Mouse (Mus musculus): ENCODE measurements around the gene Ubac2. TPM values are rescaled to one million over a fixed set of nuclear protein-coding genes. Genes with fewer than 3 reads are reported as not detected.

Gene Ubac2
- total RNA-seq, 2 experiments from 2014 or later, result 31.5 to 35.8 TPM

DNA sequence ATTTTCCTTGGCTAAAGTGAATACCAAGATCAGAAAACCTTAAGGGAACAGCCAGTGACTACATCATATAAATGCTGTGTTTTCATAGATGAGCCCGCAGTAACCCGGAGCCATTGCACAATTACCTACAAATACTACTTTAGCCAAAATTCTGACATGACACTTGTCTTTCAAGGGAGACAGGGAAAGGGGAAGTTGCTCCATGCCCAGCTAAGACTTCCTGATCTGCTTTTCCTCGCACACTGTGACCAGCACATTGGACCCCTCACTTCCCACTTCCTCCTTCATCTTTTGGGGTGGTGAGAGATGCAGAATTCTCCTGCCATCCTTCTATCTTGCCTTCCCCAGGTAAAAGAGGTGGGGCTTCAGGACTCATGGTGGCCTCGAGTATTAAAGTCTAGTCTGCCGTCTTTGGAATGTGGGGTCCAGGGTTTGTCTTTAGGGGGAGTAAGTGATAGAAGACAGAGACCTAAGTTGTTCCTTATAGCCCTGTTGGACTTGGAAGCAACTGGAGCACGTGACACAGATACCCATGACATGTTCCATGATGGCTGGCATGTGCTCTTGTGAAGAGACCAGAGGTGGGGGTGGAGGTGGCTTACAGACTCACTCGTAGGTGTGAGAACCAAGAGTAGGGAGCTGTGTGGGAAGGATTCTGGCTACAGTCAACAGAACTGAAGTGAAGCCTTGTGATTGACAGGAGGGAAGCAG, 116.6 kb downstream of the Ubac2 start:
- intact Hi-C loops (cut with DNase I), result no loop called here
- Histone ChIP-seq H3K27ac (no peak overlapping the region), H3K4me3 (no peak overlapping the region)
- no peak for TF ChIP-seq CTCF (IDR thresholded peaks at IDR 0.05)
- no peak for DNase-seq

DNA sequence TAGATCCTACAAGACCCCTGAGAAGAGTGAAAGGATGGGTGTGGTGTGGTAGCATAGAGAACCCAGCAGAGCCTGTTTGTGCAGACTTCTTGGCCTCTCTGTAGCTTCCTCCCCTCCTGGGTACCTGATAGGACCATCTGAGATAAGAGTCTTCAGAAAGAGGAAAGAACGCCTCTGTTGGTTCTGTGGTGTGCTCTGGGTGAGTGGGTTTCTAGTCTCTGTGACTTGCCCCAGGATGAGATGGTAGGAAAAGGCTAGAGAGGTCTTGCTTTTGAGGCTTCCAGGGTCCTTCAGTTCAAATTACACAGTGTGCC, 117.1 kb downstream of the Ubac2 start:
- Histone ChIP-seq H3K4me3 (no peak overlapping the region), H3K27ac (no peak overlapping the region)
- TF ChIP-seq CTCF (IDR thresholded peaks at IDR 0.05), result no peak
- intact Hi-C loops (cut with DNase I), result no loop called here
- no peak for DNase-seq

GRCm38 (mm10) chr14:121996786-121997185, 118.4 kb downstream of the Ubac2 start:
- peak; percentile 78 for DNase-seq
- no peak overlapping the region for H3K27ac ChIP-seq
- intact Hi-C loops (cut with DNase I), result no loop called here
- no peak overlapping the region for H3K4me3 ChIP-seq
- TF ChIP-seq CTCF (IDR thresholded peaks at IDR 0.05), result no peak

DNA sequence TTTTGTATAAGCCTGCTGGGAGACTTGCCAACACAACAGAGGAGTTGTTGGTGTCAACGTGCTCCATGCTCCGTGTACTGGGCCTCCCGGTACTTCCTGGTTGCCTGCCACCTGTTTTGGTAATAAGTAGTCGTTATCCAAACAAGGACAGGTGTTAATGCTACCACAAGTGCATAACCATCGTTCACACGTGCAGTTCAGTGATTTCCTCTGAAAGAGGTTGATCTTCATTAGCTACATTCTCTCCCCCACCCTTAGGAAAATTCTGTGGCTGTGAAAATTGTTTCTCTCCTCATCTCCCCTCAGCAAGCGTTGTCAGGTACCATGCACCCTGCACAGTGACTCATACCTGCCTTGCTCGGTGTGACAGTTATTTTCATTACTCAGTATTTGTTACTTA, 121.0 kb downstream of the Ubac2 start:
- no peak for DNase-seq
- intact Hi-C loops (cut with DNase I), result no loop called here
- no peak overlapping the region for H3K4me3 ChIP-seq
- H3K27ac ChIP-seq, result no peak overlapping the region
- TF ChIP-seq CTCF (IDR thresholded peaks at IDR 0.05), result no peak

DNA sequence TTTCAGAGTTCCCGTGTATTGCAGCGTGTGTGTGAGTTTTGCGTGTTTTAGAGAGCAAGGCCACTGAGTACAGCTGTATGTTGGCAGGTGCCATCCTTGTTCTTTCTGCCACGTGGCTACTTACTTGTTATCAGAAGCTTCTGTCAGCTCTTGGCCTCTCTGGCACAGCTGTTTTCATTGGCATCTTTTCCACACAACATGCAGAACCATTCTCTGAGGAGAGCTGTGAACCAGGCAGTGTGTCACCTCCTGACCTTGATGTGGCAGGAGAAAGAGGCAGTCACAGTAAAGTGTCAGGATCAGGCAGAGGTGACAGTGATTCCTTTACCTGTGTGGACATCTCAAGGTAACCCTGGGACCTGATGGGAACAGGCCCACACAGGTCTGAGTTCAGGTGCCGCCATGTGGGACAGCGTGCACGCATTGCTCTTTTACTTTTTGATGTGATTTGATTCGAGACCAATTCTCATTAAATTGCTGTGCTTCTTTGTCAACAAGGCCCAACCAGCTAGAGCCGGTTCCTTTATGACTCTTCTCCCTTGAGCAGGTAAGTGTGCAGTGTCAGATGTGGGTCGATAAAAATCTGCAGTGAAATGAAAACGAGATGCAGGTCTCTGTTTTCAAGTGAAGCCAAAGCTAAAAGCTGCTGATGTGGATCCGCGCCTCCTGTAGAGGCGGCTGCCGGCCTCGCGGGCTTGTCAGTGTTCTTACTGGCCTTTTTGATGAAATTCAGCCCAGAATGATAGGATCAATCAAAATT, 122.1 kb downstream of the Ubac2 start:
- TF ChIP-seq CTCF (IDR thresholded peaks at IDR 0.05), result no peak
- no peak overlapping the region for H3K4me3 ChIP-seq
- intact Hi-C loops (cut with DNase I), result no loop called here

GRCm38 (mm10) chr14:122002224-122002623, 123.8 kb downstream of the Ubac2 start:
- TF ChIP-seq CTCF (IDR thresholded peaks at IDR 0.05), result no peak
- no peak overlapping the region for H3K27ac ChIP-seq
- no peak overlapping the region for H3K4me3 ChIP-seq
- intact Hi-C loops (cut with DNase I), result no loop called here
- no peak for DNase-seq

More for the DNA sequence above, 122.1 kb downstream of the Ubac2 start:
- DNase-seq, result no peak
- H3K27ac ChIP-seq, result no peak overlapping the region

GRCm38 (mm10) chr14:122003812-122004211, 125.4 kb downstream of the Ubac2 start:
- intact Hi-C loops (cut with DNase I), result no loop called here
- no peak for TF ChIP-seq CTCF (IDR thresholded peaks at IDR 0.05)

DNA sequence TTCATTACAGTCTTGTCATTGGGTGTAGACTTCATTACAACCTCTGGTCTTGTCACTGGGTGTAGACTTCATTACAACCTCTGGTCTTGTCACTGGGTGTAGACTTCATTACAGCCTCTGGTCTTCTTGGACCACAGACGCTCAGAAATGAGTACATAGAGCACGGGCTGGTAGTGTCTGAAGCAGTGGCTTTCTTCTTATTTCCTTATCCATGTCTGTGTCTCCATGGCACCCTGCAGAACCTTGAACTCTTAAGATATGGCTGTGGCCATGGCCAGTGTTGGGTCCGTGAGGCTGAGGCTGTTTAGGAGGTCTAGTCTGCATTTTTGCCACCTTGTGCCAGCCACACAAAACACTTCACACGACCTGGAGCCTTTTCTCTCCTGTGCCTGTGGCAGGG, 129.8 kb downstream of the Ubac2 start:
- no peak for DNase-seq
- no peak for TF ChIP-seq CTCF (IDR thresholded peaks at IDR 0.05)
- no peak overlapping the region for H3K27ac ChIP-seq
- H3K4me3 ChIP-seq, result no peak overlapping the region
- intact Hi-C loops (cut with DNase I), result no loop called here

More at GRCm38 (mm10) chr14:122003812-122004211, 125.4 kb downstream of the Ubac2 start:
- no peak overlapping the region for H3K27ac ChIP-seq
- H3K4me3 ChIP-seq, result no peak overlapping the region
- no peak for DNase-seq

DNA sequence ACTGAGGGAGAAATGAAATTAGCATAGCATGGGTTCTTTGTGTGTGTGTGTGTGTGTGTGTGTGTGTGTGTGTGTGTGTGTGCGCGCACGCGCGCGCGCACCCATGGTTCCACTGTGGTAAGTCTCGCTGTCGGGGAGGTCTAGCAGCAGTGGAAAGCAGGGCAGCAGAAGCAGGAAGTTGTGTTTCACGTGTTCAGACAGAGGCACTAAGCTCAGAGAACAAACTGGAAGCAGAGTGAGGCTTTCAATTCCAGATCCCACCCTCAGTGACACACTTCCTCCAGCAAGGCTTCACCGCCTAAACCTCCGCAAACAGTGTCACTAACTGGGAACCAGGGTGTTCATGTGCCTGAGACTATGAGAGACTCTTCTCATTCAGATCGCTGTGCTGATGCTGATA, 131.1 kb downstream of the Ubac2 start:
- TF ChIP-seq CTCF (IDR thresholded peaks at IDR 0.05), result no peak
- intact Hi-C loops (cut with DNase I), result no loop called here
- Histone ChIP-seq H3K27ac (peak overlapping the region; percentile 16; the same call in 1 of the 2 replicates), H3K4me3 (no peak overlapping the region)
- no peak for DNase-seq

DNA sequence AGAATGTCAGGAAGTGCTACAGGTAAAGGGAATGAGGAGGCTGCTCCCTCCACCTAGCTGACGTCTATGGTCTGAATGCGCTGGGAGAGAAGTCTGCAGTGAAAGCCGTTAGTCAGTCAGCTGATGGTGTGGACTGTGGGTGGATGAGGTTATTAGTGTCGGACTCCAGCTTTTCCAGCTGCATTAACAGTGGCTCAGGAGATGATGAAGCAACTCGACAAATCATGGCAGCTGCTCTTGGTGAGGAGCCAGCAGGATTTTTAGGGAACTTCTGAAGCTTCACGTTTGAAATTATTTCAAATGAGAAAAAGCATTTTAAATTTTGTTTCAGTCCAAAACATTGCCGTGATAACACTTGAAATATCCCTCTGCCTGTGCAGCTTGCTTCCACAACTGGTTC, 131.9 kb downstream of the Ubac2 start:
- intact Hi-C loops (cut with DNase I), result no loop called here
- H3K4me3 ChIP-seq, result no peak overlapping the region
- TF ChIP-seq CTCF (IDR thresholded peaks at IDR 0.05), result no peak
- peak; percentile 49 for DNase-seq
- H3K27ac ChIP-seq, result peak overlapping the region; percentile 32

- Histone ChIP-seq H3K4me3 (no peak overlapping the region), H3K27ac (no peak overlapping the region)
- no peak for DNase-seq
- no peak for TF ChIP-seq CTCF (IDR thresholded peaks at IDR 0.05)
- intact Hi-C loops (cut with DNase I), result no loop called here
Observed at GRCm38 (mm10) chr14:122011768-122012167, 133.3 kb downstream of the Ubac2 start.

DNA sequence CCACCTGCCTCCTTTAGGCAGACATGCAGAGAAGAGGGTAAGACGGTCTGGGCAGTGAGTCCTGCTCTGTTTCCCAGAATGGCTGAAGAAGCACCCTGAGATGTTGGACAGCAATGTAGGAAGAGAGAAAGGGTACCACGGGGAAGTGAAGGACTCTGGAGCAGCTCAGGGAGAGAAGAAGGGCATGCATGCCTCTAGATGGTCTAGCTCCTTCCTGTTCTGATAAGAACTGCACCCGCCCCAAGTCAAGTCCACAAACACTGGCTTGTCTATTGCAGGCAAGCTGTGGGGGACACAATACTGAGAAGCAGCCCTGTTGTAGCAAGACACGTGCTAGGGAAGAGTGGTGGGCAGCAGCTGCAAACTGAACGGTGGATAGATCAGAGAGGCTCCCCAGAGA, 133.8 kb downstream of the Ubac2 start:
- TF ChIP-seq CTCF (IDR thresholded peaks at IDR 0.05), result no peak
- DNase-seq, result no peak
- Histone ChIP-seq H3K27ac (0 out of 2 replicates have a peak overlapping the region, but pooled peaks have one; percentile 12), H3K4me3 (no peak overlapping the region)
- intact Hi-C loops (cut with DNase I), result no loop called here

- H3K4me3 ChIP-seq, result no peak overlapping the region
- intact Hi-C loops (cut with DNase I), result no loop called here
- 0 out of 2 replicates have a peak overlapping the region, but pooled peaks have one; percentile 12 for H3K27ac ChIP-seq
Observed at GRCm38 (mm10) chr14:122012814-122013213, 134.4 kb downstream of the Ubac2 start.

More at GRCm38 (mm10) chr14:122012814-122013213, 134.4 kb downstream of the Ubac2 start:
- TF ChIP-seq CTCF (IDR thresholded peaks at IDR 0.05), result no peak
- no peak for DNase-seq
